Mouse (Mus musculus): ENCODE results near the gene Kctd10.

- TF ChIP-seq CTCF (IDR thresholded peaks at IDR 0.05; ENCODE audit: extremely low read depth, insufficient read depth, low read length), result no peak
- no peak for TF ChIP-seq POLR2A (IDR thresholded peaks at IDR 0.05; ENCODE audit: extremely low read depth, insufficient read depth, low read length)
These were observed 43.7 kb upstream of the Kctd10 start for GRCm38 (mm10) chr5:114423961-114424360.
